Mouse (Mus musculus): ENCODE measurements around the gene Heatr5a. TPM values are rescaled to one million over a fixed set of nuclear protein-coding genes. Genes with fewer than 3 reads are reported as not detected.

The Heatr5a gene
- total RNA-seq, 2 experiments from 2014 or later, result 21.2 to 43.7 TPM

DNA sequence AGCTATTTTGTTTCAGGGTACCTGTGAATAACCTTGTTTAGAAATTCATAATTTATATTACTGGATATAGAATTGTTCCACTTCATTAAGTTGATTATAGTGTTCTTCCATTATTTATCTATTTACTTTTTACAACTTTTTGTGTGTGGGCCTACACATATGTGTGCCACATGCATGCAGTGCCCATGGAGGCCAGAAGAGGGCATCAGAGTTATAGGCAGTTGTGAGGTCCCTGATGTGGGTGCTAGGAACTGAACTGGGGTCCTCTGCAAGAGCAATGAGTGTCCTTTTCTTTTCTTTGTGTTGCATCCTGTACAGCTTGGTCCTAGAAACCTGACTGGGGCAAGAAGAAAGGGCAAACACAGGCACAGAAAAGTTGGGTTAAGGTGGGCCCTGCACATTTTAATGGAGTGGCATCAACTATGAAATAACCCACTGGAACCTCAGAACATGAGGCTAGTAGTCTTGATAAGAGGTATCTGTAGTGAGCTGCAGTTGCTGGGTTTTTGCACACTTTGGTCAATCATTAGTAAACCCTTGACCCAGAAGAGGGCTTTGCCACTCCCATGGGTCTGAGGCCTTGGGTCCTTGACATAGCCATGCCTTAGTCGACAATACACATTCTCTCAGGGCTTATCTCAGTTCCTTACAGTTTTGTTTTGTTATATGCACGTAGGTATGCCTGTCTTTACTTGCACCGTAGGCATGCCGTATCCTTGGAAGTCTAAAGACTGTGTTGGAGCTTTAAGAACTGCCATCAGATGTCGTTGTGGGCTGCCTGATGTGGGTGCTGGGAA, 1.3 kb upstream of the Heatr5a start:
- ATAC-seq (replicated peaks; ENCODE audit: poor library complexity), result no peak

- peak; percentile 35 for ATAC-seq (replicated peaks; ENCODE audit: poor library complexity)
Measured at GRCm38 (mm10) chr12:51970352-51971069, 610 bp downstream of the Heatr5a start.

DNA sequence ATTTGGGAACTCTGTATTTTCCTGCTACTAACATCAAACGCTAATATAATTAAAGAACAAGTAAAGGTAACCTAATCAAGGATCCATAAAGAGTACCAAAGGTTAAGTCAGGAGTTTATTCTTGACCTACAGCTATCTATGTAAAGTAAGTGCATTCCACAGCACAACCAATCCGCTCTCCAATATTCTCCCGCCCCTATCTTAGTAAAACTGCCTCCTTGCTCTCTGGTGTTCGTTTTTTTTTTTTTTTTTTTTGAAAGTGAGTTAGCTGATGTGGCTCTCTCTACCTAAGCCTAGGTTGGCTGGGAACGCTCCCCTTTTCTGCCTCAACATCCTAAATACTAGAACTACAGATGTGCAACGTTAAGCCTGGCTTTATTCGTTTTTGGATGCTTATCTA, 1.2 kb downstream of the Heatr5a start:
- peak; percentile 33 for ATAC-seq (replicated peaks; ENCODE audit: poor library complexity)

- no peak for ATAC-seq (replicated peaks; ENCODE audit: poor library complexity)
Measured at GRCm38 (mm10) chr12:51969092-51969491, 2.0 kb downstream of the Heatr5a start.

GRCm38 (mm10) chr12:51967915-51968595, 3.1 kb downstream of the Heatr5a start:
- ATAC-seq (replicated peaks; ENCODE audit: poor library complexity), result peak; percentile 32

- no peak for ATAC-seq (replicated peaks; ENCODE audit: poor library complexity)
Measured at GRCm38 (mm10) chr12:51957626-51958025, 13.5 kb downstream of the Heatr5a start.

DNA sequence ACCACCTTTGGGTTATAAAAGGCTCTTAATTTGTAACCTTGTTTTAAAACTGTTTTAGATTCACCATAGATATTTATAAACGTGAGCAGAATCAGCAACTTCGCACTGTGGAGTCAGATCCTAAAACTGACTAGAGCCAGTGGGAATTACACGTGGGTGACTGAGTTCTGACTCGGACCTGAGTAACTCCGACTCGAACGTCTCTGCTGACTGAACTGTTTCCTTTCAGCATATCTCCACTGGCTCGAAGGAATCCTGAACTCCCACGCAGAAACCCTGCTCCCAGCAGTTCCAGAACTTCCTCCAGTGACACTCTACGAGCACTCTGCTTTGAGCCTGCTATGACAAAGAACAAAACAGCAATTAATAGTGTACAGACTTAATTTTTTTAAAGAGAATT, 18.8 kb downstream of the Heatr5a start:
- ATAC-seq (replicated peaks; ENCODE audit: poor library complexity), result no peak

DNA sequence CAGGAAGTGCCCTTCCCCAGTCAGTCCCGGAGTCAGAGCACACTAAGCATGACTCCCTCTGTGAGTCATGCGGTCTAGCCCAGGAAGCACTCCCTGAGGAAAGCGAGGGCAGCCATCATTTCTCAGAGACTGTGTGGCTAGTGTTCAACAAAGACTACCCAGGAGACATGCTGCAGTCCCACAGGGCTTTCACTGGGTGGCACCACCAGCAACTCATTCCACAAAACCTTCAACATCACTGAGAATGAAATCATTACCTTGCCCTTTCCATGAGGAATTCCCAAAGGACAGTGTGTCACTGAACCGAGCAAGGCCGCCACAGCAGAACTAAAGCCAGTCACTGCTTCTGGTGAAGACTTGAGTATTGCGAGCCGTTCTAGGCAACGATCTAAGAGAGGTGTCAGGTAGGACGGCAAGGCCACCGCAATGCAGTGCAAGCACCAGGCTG, 23.6 kb downstream of the Heatr5a start:
- no peak for ATAC-seq (replicated peaks; ENCODE audit: poor library complexity)

DNA sequence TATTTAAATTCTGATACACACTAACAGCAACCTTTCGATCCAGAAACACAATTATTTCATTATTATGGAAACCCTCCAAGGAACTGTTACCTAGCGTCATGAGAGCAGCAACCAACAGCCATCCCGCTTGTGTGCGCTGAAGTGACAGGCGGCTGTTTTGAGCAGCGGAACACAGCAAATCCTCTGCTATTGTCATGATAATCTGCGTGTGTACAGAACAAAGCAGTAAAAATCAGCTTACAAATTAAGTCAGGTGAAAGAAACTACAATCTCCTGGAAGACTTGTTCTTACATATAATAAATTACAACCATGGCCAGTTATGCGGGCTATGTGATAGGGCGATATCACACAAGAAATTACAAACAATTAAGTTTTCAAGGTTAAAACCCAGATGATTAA, 25.8 kb downstream of the Heatr5a start:
- ATAC-seq (replicated peaks; ENCODE audit: poor library complexity), result no peak

DNA sequence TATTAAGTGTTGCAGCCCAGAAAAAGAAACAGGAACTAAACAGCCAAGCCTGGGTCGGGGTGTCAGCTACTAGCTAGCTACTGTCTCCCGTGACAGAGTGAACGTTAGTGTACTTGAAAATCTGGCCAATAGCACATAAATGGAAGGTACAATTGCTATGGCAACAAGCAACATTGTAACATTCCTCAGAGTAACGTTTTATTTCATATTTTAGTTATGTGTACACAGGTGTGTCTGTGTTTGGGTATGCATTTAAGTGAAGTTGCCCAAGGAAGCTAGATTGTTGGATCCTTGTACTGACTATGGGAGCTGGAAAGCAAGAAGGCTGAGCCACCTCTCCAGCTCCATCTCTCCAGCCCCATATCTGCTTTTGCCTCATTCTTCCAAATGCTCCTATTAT, 31.3 kb downstream of the Heatr5a start:
- no peak for ATAC-seq (replicated peaks; ENCODE audit: poor library complexity)

DNA sequence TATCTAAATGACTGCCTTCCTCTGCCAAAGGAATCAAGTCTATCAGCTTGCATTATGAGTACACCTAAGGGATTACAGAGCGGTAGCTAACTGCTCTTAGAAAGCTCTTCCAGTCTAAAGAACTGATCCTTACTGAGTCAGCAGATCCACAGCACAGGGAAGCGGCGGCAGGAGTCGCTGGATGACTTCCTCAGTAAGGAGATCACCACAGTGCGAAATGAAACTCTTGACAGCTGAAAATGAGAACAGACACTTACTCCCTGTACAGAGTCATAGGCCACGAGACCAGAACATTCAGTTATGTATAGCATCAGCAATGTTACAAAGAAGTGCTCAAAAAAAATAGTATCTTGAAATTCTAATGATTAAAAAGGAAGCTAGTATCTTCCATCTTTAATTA, 33.2 kb downstream of the Heatr5a start:
- no peak for ATAC-seq (replicated peaks; ENCODE audit: poor library complexity)

DNA sequence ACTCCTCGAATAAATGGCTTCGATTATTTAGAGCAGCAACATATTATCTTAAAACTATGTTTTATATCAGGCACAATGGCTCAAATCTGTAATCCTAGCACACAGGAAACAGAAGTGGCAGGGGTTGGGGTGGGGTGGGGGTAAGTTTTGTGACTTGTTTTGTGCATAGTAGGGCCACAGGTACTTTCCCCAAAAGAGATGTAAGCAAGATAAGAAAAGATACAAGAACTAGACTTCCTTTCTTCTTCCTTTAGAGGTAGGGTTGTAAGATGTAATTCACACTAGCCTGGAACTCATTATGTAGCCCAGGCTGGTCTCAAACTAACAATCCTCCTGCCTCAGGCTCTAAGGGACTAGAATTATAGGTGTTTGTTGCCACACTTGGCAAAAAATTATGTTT, 41.5 kb downstream of the Heatr5a start:
- no peak for ATAC-seq (replicated peaks; ENCODE audit: poor library complexity)

DNA sequence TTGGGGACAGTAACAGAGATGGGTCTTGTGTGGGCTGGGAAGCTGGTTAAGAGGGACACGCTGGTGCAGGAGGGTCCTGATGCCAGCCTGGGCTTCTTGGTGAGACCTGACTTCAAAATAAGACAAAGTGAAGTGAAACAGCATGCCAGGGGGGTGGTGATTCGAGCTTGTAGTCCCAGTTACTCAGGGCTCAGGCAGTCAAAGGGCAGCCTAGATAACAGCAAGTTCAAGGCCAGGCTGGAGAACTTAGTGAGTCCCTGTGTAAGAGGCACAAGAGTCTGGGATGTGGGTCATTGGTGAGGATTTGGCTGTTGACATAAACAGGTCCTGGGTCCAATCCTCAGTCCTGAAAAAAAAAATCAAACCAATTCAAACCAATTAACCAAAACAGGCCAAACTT, 53.9 kb downstream of the Heatr5a start:
- ATAC-seq (replicated peaks; ENCODE audit: poor library complexity), result no peak

DNA sequence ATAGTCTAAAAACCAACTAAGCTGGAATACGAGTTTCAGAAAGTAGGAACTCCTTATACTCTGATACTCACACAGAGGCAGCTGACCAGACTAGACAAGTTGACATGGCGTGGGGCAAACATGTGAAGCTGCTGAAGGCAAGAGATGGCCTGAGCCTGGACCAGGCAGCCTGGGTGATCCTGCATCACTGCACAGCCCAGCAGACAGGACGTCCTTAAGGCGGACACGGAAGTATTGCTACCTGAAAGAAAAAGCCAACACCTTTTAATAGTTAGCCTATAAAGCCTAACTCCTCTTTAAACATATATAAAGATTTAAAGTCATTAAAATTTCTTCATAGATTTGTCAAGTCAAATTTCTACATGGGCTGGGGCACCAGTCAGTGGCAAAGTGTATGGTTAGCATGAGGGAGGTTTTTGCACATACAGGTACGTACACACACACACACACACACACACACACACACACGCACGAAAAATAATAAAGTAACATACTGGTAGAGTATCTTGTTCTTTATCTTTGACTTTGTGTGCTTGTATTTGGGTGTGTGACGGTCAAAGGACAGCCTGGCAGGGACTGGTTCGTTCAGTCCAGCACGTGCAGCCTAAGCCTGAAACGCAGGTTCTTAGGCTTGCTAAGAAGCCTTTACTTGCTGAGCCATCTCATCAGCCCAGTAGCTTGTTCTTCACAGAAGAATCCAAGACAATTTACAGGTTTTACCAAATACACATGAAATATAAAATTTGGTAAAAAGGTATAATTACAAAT, 56.0 kb downstream of the Heatr5a start:
- no peak for ATAC-seq (replicated peaks; ENCODE audit: poor library complexity)

DNA sequence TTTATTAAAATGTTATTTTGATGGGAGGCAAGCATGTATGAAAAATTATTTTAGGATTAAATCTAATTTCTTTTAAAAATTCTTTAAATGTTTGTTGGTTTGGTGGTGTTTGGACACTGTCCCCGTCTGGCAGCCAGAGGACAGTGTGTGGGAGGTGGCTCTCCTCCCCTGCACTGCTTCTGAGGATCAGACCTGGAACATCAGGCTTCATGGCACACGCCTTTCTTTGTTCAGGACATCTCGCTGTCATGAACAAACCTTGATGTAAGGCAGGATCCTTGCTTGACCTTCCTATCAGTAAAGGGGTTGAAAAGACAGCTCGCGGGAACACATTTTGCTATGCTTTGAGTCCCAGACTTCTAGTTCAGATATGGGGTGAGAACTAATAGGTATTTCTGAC, 61.9 kb downstream of the Heatr5a start:
- no peak for ATAC-seq (replicated peaks; ENCODE audit: poor library complexity)

DNA sequence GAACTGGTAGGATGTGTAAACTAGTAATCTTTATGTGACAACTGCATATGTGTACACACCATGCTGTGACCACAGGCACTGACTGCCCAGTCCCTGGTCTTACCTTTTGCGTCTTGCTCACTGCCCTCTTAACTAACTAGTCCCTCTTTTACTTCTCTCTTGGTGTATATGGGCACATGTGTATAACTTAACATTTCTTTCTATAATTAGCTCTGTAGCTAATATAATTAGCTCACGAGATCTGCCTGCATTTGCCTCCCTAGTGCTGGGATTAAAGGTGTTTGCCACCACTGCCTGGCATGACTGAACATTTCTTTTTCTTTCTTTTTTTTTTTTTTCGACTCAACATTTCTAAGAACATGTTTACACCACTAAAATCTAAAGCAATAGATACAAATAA, 63.6 kb downstream of the Heatr5a start:
- ATAC-seq (replicated peaks; ENCODE audit: poor library complexity), result no peak

DNA sequence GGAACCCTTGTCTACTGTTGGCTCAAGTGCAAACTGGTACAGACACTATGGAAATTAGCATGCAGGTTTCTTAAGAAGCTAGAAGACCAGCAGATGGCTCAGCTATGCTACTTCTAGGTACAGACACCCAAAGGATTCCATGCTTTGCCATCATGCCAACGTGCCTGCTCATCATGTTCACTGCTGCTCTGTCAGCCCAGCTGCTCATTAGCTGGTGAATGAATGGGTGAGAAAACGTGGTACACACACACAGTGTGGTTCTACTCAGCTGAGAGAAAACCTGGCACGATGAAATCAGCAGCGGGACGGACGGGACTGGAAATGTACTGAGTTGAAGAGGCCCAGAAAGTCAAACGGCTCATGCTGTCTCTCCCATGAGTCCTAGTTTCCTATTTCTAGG, 70.6 kb downstream of the Heatr5a start:
- ATAC-seq (replicated peaks; ENCODE audit: poor library complexity), result no peak

DNA sequence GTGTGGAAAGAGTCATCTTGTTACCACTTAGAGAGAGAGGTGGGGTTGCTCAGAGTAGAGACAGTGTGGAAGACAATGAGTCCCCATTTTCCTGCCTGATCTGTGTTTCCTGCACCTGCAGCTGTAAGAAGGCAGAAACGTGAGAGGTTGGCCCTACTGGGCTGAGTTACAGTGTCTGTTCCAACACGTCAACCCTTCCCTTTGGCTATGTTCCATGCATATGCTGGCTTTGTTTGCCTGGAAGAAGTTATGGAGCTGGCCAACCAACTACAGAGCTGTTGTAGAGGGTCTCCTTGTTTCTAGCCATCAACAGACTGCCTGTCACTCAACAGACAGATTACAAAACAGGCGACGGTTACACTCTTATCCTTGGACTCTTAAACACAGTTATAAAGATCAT, 74.2 kb downstream of the Heatr5a start:
- ATAC-seq (replicated peaks; ENCODE audit: poor library complexity), result no peak

- ATAC-seq (replicated peaks; ENCODE audit: poor library complexity), result no peak
Measured at GRCm38 (mm10) chr12:51888609-51889008, 82.5 kb downstream of the Heatr5a start.

DNA sequence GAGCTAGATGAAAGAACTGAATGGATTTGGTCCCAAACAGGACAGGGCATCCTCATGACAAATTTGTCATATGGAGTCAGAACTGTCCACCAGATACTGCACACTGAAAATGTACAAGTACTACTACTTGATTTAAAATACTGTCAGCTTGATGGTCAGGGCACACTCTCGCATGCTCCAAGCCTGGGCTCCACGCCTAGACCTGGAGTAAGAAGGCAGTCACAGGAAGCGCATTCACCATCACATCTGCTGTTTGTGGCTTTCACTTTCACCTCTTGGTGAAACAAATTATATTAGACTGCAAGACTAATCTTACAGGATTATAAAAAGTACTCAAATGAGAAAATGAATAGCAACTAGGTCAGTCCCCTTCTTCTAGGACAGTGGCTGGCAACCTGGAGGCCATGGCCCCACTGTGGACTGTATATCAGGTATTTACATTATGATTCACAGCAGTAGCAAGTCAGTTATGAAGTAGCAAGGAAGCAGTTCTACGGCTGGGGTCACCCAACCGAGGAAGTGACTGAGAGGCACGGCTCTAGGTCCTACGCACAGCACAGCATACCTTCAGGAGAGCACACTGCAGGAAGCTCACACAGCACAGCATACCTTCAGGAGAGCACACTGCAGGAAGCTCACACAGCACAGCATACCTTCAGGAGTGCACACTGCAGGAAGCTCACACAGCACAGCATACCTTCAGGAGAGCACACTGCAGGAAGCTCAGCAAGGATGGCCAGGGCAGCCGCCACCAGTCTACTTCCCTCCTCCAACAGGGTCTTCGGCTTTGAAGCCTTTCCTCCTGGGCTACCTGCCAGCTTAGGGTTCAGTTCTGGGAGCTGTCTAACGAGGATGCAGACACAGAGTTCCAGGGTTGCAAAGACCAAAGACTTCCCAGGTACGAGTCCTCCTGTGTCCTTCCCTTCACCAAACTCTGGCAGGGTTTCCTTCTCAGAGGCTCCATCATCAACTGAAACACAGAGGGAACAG, 83.5 kb downstream of the Heatr5a start:
- peak; percentile 12; the same call in 1 of the 2 replicates for ATAC-seq (replicated peaks; ENCODE audit: poor library complexity)
